Mouse (Mus musculus) neutrophil, adult 83 days (primary cell): ENCODE results near the gene Syt11. TPM values are rescaled to one million over a fixed set of nuclear protein-coding genes. Genes with fewer than 3 reads are reported as not detected.

Source experiments
- total RNA-seq, 2 experiments: library from RNA; stranded (reverse); gene quantifications; one replicate each; pipeline ENCODE4 v1.2.4; 2023

Gene Syt11
- total RNA-seq = under 1 TPM; 0.79 to 0.83 TPM

GRCm38 (mm10) chr3:88774939-88775841 lies at the start of gene Syt11:
TSS of gene Syt11 (minus strand) at chr3:88775164.

GRCm38 (mm10) chr3:88716399-88717197 lies 58.4 kb downstream of the Syt11 start, which contains the start of gene Rit1:
TSS of gene Rit1 (plus strand) at chr3:88716838.

Other genes starting within 250 kb of the Syt11 start
- gene Mex3a, start 242.8 kb downstream of the Syt11 start, total RNA-seq = under 1 TPM; 0.20 to 0.33 TPM
- not detected for gene Rab25, start 226.9 kb downstream of the Syt11 start, total RNA-seq
- 10 to 100 TPM; 74.0 to 89.2 TPM for gene Lamtor2, start 222.1 kb downstream of the Syt11 start, total RNA-seq
- gene Ubqln4, start 221.4 kb downstream of the Syt11 start, total RNA-seq = 10 to 100 TPM; 20.0 to 20.2 TPM
- gene Ssr2, start 199.3 kb downstream of the Syt11 start, total RNA-seq = 10 to 100 TPM; 77.9 to 78.3 TPM
- gene Arhgef2, start 169.2 kb downstream of the Syt11 start, total RNA-seq = 100 to 1,000 TPM; 201 to 231 TPM
- under 1 TPM in 1 of 2 experiments, not detected in 1; 0.28 TPM for gene Rxfp4, start 122.0 kb downstream of the Syt11 start, total RNA-seq
- 10 to 100 TPM; 64.7 to 80.3 TPM for gene Khdc4, start 89.4 kb downstream of the Syt11 start, total RNA-seq
- gene Rit1, start 58.3 kb downstream of the Syt11 start, total RNA-seq = 10 to 100 TPM; 41.5 to 50.4 TPM
- 10 to 100 TPM; 29.8 to 31.2 TPM for gene Gon4l, start 60.1 kb upstream of the Syt11 start, total RNA-seq
- gene Msto1, start 138.8 kb upstream of the Syt11 start, total RNA-seq = 1 to 10 TPM; 6.4 TPM
- 10 to 100 TPM; 37.4 to 45.5 TPM for gene Ash1l, start 175.5 kb upstream of the Syt11 start, total RNA-seq
- gene Dap3, start 176.0 kb upstream of the Syt11 start, total RNA-seq = 10 to 100 TPM; 62.3 to 64.7 TPM